Mouse (Mus musculus) right cerebral cortex, adult 2 months (tissue): ENCODE results near the gene Gfap.

Source experiments
- DNase-seq, 2 experiments: peaks; one replicate each; pipeline ENCODE4 v3.0.0; 2021 to 2022; ENCODE audit warnings: low spot score in 2 of 2

Gene Gfap

GRCm38 (mm10) chr11:102837385-102837784 is 63.3 kb downstream of the Gfap start:
- DNase-seq = no peak
